Mouse (Mus musculus): Measurements from ENCODE around the gene Arl6ip6. TPM values are rescaled to one million over a fixed set of nuclear protein-coding genes. Genes with fewer than 3 reads are reported as not detected.

The Arl6ip6 gene
- total RNA-seq (2015; ENCODE audit: low replicate concordance): 18.6 and 32.7 TPM in 2 replicates
- total RNA-seq (2017; ENCODE audit: low replicate concordance): 18.3 and 27.6 TPM in 2 replicates

GRCm38 (mm10) chr2:53191523-53192220 lies at the start of gene Arl6ip6:
Gene Arl6ip6 (plus strand): TSS chr2:53191726.
- ATAC-seq (replicated peaks; ENCODE audit: low FRiP score, poor library complexity, severe bottlenecking): peak; percentile 83

DNA sequence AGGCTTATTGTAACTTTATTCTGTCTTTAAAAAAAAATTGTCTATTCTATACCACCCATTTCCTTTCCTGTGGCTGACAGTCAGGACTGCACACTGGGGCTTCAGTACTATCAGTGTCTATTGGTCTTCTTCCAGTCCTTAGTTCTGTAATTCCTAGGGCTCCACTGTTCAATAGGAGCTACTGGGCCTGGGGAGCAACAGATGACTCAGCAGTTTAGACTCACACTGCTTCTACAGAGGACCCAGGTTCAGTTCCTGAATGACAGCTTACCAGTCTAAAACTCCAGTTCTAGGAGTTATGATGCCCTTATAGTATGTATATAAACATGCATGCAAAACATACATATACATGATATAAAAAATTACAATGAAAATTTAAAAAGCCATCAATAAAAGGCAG lies 44.7 kb upstream of the Arl6ip6 start:
- ATAC-seq (replicated peaks; ENCODE audit: low FRiP score, poor library complexity, severe bottlenecking): no peak

GRCm38 (mm10) chr2:53173966-53174365 lies 17.6 kb upstream of the Arl6ip6 start:
- no peak for ATAC-seq (replicated peaks; ENCODE audit: low FRiP score, poor library complexity, severe bottlenecking)

DNA sequence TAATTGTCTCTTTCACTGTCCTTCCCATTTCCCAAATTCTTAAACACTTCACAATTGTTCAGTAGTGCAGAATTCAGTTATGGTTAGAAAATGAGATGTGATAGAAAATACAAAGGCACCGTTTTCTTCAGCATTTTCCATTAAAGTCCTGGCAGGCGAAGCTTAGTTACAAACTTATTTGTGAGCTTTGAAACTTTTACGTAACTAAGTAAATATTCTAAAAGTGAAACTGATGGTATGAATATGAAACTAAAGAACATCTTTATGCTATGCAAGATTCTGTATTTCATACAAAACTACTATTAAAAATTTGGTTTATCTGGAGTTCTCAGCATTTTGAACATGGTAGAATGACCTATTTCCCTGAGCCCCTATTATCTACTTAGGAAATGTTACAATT lies 12.6 kb upstream of the Arl6ip6 start:
- no peak for ATAC-seq (replicated peaks; ENCODE audit: low FRiP score, poor library complexity, severe bottlenecking)

DNA sequence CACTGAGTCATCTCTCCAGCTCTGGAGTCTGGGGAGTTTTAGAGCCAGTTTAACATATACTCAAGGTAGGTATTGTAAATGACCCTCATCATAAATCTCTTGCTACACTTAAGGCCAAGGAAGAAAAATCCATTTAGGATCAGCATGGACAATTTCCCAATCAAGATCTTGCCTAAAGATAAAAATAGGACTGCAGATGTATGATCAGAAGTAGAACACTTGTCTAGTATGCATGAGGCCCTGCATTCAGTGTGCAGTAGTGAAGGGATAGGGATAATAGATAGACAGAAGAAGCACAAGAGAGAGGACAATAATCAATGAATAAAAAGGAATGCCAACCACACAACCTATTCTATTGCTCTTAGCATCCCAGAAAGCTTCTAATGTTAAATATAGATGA lies 11.7 kb upstream of the Arl6ip6 start:
- no peak for ATAC-seq (replicated peaks; ENCODE audit: low FRiP score, poor library complexity, severe bottlenecking)

GRCm38 (mm10) chr2:53189811-53190210 lies 1.7 kb upstream of the Arl6ip6 start:
- no peak for ATAC-seq (replicated peaks; ENCODE audit: low FRiP score, poor library complexity, severe bottlenecking)

DNA sequence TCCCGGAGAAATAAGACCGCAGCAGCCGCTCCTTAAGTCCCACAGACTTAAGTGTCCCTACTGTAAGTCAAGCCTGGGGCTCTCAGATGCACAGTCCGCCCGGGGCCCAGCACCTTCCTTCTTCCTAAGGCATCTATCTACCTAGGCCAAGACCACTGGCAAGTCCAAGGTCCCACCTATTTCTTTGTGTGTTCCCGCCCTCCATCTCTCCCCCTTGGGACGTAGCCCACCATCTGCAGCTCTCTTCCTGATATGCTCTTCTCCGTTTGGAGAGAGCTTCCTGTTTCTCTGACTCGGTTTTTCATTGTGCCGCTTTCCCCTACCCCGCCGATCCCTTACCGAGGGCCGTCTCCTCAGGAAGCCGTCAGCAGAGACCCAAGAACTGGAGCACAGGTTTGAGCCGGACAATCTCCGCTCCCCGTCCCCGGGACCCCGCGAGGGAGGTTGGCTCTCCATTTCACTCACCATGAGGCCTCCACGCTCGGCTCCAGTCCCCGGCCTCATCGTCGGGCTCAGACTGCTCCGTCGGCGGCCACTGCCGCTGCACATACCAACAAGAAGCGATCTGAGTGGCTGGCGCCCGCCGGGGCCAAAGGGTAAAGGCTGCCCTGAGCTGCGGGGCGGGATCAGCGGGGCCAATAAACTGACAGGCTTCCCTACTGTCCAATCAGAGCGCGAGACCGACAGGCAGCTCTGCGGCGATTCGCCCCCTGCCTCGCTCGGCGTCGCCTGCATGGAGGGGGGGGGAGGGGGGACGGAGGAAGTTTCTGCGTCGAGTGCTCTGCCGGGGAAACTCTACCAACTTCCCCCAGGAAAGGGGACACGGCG lies 628 bp upstream of the Arl6ip6 start, which contains the start of gene Prpf40a:
TSS of gene Prpf40a (minus strand) at position 601 of the 828 bp plus-strand sequence.
- ATAC-seq (replicated peaks; ENCODE audit: low FRiP score, poor library complexity, severe bottlenecking): peak; percentile 93

- ATAC-seq (replicated peaks; ENCODE audit: low FRiP score, poor library complexity, severe bottlenecking): peak; percentile 9; the same call in 1 of the 2 replicates
Observed at GRCm38 (mm10) chr2:53192386-53192785, 860 bp downstream of the Arl6ip6 start.

- no peak for ATAC-seq (replicated peaks; ENCODE audit: low FRiP score, poor library complexity, severe bottlenecking)
Observed at GRCm38 (mm10) chr2:53196431-53196830, 4.9 kb downstream of the Arl6ip6 start.

GRCm38 (mm10) chr2:53199203-53199602 lies 7.7 kb downstream of the Arl6ip6 start:
- no peak for ATAC-seq (replicated peaks; ENCODE audit: low FRiP score, poor library complexity, severe bottlenecking)

DNA sequence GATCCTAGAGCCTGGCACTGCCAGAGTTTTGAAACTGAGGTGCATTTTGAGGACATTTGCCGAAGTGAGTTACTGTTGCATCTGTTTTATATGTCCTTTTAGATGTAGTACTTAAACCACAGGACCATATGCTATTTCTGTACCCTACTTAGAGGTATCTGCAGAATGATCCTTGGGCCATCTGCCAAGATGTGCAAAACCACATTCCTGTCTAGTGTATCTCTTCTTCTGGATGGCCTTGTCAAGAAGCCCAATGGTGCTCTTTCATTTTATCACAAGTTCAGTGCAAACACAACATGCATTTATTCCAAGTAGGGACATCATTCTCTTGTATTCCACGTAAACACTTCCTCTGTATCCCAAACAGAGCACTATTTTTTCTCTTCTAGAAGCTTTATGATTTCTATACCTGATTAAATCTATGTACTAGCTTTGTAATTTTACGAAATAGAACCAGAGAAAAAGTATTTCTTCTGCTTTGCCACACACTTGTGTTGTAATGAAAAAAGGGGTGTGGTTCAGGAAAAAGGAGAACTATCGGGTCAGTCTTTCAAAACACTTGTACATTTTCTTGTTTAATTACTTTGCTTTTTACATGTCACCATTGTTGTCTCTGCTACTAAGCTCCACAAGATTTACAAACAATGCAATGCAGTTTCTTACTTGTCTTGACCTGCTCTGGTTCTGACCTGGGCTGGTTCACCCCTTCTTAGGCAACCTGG lies 8.8 kb downstream of the Arl6ip6 start:
- no peak for ATAC-seq (replicated peaks; ENCODE audit: low FRiP score, poor library complexity, severe bottlenecking)

GRCm38 (mm10) chr2:53204373-53205274 lies 13.1 kb downstream of the Arl6ip6 start:
- ATAC-seq (replicated peaks; ENCODE audit: low FRiP score, poor library complexity, severe bottlenecking): peak; percentile 69

DNA sequence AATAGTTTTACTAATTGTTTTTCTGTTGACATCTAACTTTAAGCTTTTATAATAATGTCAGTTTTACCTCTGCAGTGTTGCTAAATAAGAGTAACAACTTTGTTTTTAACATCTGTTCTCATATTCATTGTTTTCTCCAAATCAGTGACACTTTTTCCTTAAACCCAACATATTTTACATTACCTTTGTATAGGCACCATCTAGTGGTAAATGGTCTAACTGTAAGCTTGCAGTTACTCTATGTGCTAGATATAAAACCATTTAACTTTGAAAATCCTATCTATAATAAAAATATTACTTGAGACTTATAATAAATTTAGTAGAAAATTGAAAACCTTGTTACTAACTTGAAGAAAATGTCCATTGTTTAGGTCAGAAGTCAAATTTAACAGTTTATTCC lies 15.2 kb downstream of the Arl6ip6 start:
- ATAC-seq (replicated peaks; ENCODE audit: low FRiP score, poor library complexity, severe bottlenecking): no peak

DNA sequence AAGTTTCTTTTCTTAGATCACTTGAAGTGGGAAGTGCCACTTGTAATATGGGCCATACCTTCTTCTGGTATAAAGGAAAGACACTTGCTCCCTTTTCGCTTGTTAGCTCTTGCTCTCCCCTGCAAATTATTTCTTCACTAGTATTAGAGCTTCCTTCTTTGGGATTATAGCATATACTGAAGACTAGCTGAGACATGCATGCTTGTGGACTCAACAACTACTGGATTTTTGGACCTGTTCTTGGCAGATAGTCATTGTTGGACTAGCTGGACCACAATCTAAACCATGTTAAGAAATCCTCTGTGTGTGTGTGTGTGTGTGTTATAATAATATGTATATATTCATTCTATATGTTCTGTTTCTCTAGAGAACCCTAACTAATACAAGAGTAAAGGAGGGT lies 22.0 kb downstream of the Arl6ip6 start:
- no peak for ATAC-seq (replicated peaks; ENCODE audit: low FRiP score, poor library complexity, severe bottlenecking)

DNA sequence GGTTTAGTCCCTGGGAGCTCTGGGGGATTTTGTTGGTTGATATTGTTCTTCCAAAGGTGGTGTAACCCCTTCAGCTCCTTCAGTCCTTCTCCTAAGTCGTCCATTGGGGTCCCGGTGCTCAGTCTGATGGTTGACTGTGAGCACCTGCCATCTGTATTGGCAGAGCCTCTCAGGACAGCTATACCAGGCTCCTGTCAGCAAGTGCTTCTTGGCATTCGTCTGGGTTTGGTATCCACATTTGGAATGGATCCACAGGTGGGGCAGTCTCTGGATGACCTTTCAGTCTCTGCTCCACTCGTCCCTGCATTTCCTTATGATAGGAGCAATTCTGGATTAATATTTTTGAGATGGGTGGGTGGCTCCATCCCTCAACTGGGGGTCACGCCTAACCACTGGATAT lies 30.7 kb downstream of the Arl6ip6 start:
- ATAC-seq (replicated peaks; ENCODE audit: low FRiP score, poor library complexity, severe bottlenecking): no peak

- ATAC-seq (replicated peaks; ENCODE audit: low FRiP score, poor library complexity, severe bottlenecking): no peak
Observed at GRCm38 (mm10) chr2:53256982-53257381, 65.5 kb downstream of the Arl6ip6 start.
